Mouse (Mus musculus): ENCODE measurements at regions not wholly inside any gene's neighbourhood (a gene's known extent, or its start where the extent isn't known, plus 50 kb on each side); places are given as distances from the start of the nearest gene placed in this dataset.

DNA sequence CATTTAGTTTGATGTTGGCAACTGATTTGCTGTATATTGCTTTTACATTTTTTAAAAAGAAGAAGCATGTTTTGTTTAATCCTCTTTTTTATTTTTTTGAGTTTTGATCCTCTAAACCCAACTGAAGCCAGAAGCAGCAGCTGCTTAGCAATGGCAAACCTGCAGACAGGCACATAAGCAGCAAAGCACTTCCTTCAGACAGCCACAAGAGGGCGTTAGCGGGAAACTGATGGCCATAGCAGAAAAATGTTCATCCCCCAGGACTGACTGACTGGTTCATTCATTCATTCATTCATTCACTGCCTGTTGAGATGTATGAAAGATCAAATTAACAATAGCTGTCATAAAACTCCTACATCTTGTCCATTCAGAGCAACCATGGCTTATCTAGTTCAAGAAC, 92.3 kb downstream of the Setd4 start:
- Histone ChIP-seq H3K9me3 (ENCODE audit: control insufficient read depth, low read length) (no peaks in the 10 kb centered on the region), H3K4me3 (ENCODE audit: low read depth, low read length) (no peak overlapping the region), H3K27ac (ENCODE audit: low read depth, low read length) (no peak overlapping the region), H3K27me3 (ENCODE audit: control insufficient read depth, insufficient read depth, low read length) (no peaks in the 10 kb centered on the region), H3K36me3 (ENCODE audit: control insufficient read depth, insufficient read depth, low read length) (no peaks in the 10 kb centered on the region), H3K4me2 (ENCODE audit: low read depth) (no peak overlapping the region), H3K4me1 (ENCODE audit: control insufficient read depth, insufficient read depth, low read length) (no peaks in the 10 kb centered on the region), H3K9ac (ENCODE audit: low read length) (no peak overlapping the region)
- no peak for DNase-seq (ENCODE audit: low spot score)
- ATAC-seq (ENCODE audit: insufficient read depth, low FRiP score, low TSS enrichment): no peak
- WGBS: 4% methylated on average over 2 of the region's 2 CpGs

DNA sequence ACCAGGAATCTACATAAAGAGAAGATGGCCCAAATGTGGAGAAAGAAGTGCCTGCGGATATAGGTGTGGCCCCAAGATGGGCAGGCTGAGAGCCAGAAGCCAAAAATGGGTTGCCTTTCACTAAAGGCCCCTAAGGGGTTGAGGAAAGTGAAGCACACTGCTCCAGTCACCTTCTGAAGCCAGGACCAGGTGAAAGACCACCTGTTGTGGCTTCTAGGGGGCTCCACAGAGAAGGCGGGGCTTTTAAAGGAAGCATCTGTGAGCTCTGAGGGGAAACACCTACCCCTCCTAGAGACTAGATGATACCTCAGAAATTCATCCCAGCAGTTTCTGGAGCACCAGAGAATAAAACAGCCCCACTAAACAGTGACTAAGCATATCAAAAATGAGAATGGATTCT, 105.1 kb downstream of the Setd4 start:
- no peak for DNase-seq (ENCODE audit: low spot score)
- H3K27me3 ChIP-seq (ENCODE audit: control insufficient read depth, insufficient read depth, low read length): no peaks in the 10 kb centered on the region
- no peaks in the 10 kb centered on the region for H3K9me3 ChIP-seq (ENCODE audit: control insufficient read depth, low read length)
- H3K36me3 ChIP-seq (ENCODE audit: control insufficient read depth, insufficient read depth, low read length): no peaks in the 10 kb centered on the region
- WGBS: 85% methylated on average over 2 of the region's 2 CpGs
- ATAC-seq (ENCODE audit: insufficient read depth, low FRiP score, low TSS enrichment): no peak
- no peak overlapping the region for H3K4me3 ChIP-seq (ENCODE audit: low read depth, low read length)
- no peaks in the 10 kb centered on the region for H3K4me1 ChIP-seq (ENCODE audit: control insufficient read depth, insufficient read depth, low read length)
- H3K4me2 ChIP-seq (ENCODE audit: low read depth): no peak overlapping the region
- H3K27ac ChIP-seq (ENCODE audit: low read depth, low read length): no peak overlapping the region
- no peak overlapping the region for H3K9ac ChIP-seq (ENCODE audit: low read length)

DNA sequence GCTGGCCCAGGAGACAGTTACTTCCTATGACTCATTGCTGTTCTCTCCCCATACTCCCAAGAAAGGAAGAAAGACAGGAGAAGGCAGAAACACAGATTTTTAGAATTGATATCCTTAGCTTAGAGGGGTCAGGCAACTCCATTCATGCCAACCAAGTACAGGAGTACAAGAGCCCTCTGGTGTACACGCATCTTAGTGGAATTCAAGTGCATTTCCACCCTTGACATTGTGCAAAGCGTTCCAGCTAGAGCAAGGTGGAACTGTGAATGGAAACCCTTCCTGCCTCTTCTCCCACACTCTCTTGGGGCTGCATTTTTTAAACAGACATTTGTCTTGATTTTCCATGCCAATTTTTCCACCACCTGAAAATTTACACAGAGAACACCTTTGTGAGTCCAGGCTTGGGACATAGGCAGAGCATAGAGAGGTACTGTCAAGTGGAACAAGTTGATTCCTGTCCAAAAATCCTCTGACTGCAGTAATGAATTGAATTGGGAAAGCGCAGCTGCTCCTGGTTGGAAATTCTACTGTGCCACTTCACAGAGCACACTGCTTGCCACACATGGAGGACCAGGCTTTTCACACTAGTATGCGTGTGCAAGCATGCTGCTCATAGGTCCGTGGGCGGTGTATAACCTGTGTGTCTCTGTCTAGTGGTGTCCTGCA, 110.4 kb downstream of the Setd4 start:
- DNase-seq (ENCODE audit: low spot score) (no peak), ATAC-seq (ENCODE audit: insufficient read depth, low FRiP score, low TSS enrichment) (no peak)
- WGBS: 90% methylated on average over 6 of the region's 6 CpGs
- H3K27me3 ChIP-seq (ENCODE audit: control insufficient read depth, insufficient read depth, low read length): no peaks in the 10 kb centered on the region
- H3K9ac ChIP-seq (ENCODE audit: low read length): no peak overlapping the region
- H3K36me3 ChIP-seq (ENCODE audit: control insufficient read depth, insufficient read depth, low read length): no peaks in the 10 kb centered on the region
- H3K27ac ChIP-seq (ENCODE audit: low read depth, low read length): no peak overlapping the region
- no peak overlapping the region for H3K4me2 ChIP-seq (ENCODE audit: low read depth)
- no peaks in the 10 kb centered on the region for H3K9me3 ChIP-seq (ENCODE audit: control insufficient read depth, low read length)
- H3K4me3 ChIP-seq (ENCODE audit: low read depth, low read length): no peak overlapping the region
- no peaks in the 10 kb centered on the region for H3K4me1 ChIP-seq (ENCODE audit: control insufficient read depth, insufficient read depth, low read length)

DNA sequence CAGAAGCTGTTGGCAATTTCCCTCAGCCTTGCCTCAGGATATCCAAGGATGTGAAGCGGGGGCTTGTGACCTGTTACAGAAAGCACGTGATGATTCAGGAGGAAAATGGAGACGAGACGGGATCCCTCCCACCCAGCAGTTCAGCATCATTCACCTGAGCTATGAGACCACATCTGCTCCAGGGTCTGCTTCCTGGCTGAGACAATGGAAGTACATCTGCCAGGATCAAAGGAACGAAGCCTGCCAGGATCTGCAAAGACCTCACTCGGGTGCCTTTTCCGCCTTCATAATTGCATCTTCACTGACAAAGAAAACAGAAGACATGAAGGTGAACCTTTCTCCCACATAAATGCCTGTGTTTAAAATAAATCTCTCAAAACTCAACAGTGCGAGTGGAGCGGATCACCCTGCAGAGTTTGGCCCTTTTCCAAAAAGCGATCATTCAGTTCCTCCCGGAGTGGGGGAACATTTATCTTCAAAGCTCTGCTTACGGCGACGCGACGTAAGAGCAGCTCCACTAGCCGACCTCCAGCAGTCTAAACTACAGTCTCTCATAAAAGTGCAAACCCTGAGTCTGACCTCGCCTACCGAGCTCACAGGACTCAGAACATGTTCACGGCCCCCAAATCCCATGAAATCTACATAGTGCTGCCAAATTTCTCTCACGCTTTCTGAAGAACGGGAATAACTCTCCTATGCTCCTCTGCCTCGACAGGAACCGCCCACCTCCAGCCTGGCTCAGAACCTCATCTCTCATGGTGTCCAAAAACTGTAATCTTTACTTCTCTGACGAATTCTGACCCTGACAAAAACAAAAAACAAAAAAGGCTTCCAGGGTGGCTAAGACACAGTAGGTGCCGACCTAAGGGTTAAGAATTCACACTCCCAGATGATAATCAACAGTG, 117.0 kb downstream of the Setd4 start:
- no peaks in the 10 kb centered on the region for H3K4me1 ChIP-seq (ENCODE audit: control insufficient read depth, insufficient read depth, low read length)
- no peaks in the 10 kb centered on the region for H3K9me3 ChIP-seq (ENCODE audit: control insufficient read depth, low read length)
- no peak for DNase-seq (ENCODE audit: low spot score)
- H3K4me2 ChIP-seq (ENCODE audit: low read depth): no peak overlapping the region
- H3K27me3 ChIP-seq (ENCODE audit: control insufficient read depth, insufficient read depth, low read length): no peaks in the 10 kb centered on the region
- 70% methylated on average over 26 of the region's 26 CpGs for WGBS
- ATAC-seq (ENCODE audit: insufficient read depth, low FRiP score, low TSS enrichment): no peak
- no peak overlapping the region for H3K27ac ChIP-seq (ENCODE audit: low read depth, low read length)
- H3K36me3 ChIP-seq (ENCODE audit: control insufficient read depth, insufficient read depth, low read length): no peaks in the 10 kb centered on the region
- no peak overlapping the region for H3K9ac ChIP-seq (ENCODE audit: low read length)
- no peak overlapping the region for H3K4me3 ChIP-seq (ENCODE audit: low read depth, low read length)

- no peaks in the 10 kb centered on the region for H3K36me3 ChIP-seq (ENCODE audit: control insufficient read depth, insufficient read depth, low read length)
- H3K27ac ChIP-seq (ENCODE audit: low read depth, low read length): no peak overlapping the region
- H3K9me3 ChIP-seq (ENCODE audit: control insufficient read depth, low read length): no peaks in the 10 kb centered on the region
- H3K4me2 ChIP-seq (ENCODE audit: low read depth): no peak overlapping the region
- DNase-seq (ENCODE audit: low spot score) (no peak), ATAC-seq (ENCODE audit: insufficient read depth, low FRiP score, low TSS enrichment) (no peak)
- H3K27me3 ChIP-seq (ENCODE audit: control insufficient read depth, insufficient read depth, low read length): no peaks in the 10 kb centered on the region
- no peak overlapping the region for H3K9ac ChIP-seq (ENCODE audit: low read length)
- WGBS: 82% methylated on average over 6 of the region's 6 CpGs
- H3K4me1 ChIP-seq (ENCODE audit: control insufficient read depth, insufficient read depth, low read length): no peaks in the 10 kb centered on the region
- H3K4me3 ChIP-seq (ENCODE audit: low read depth, low read length): no peak overlapping the region
Measured at GRCm38 (mm10) chr16:93469957-93470356, 133.9 kb downstream of the Setd4 start.

GRCm38 (mm10) chr16:93465741-93466140, 138.1 kb downstream of the Setd4 start:
- Histone ChIP-seq H3K4me1 (ENCODE audit: control insufficient read depth, insufficient read depth, low read length) (no peaks in the 10 kb centered on the region), H3K27me3 (ENCODE audit: control insufficient read depth, insufficient read depth, low read length) (no peaks in the 10 kb centered on the region), H3K9me3 (ENCODE audit: control insufficient read depth, low read length) (no peaks in the 10 kb centered on the region), H3K27ac (ENCODE audit: low read depth, low read length) (no peak overlapping the region), H3K4me2 (ENCODE audit: low read depth) (no peak overlapping the region), H3K36me3 (ENCODE audit: control insufficient read depth, insufficient read depth, low read length) (no peaks in the 10 kb centered on the region), H3K9ac (ENCODE audit: low read length) (no peak overlapping the region), H3K4me3 (ENCODE audit: low read depth, low read length) (no peak overlapping the region)
- WGBS: 91% methylated on average over 5 of the region's 5 CpGs
- no peak for DNase-seq (ENCODE audit: low spot score)
- ATAC-seq (ENCODE audit: insufficient read depth, low FRiP score, low TSS enrichment): no peak

DNA sequence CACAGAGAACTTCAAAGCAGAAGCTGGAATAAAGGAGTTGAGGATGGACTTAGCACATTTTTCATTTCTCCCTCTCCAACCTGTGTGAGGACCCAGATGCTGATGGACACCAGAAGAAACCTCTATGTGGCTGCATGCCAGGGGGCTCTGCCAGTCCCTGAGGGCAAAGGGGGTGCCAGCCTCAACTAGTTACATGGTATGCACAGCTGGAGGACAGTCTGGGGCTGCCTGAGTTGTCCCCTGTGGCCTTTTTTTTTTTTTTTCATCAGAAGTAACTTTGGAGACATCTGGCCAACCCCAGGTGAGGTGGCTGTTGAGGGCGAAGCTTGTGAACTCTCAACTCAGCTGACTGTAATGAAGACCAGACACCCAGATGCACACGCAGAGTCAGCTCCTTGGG, 139.0 kb downstream of the Setd4 start:
- Histone ChIP-seq H3K27me3 (ENCODE audit: control insufficient read depth, insufficient read depth, low read length) (no peaks in the 10 kb centered on the region), H3K9ac (ENCODE audit: low read length) (no peak overlapping the region), H3K4me2 (ENCODE audit: low read depth) (no peak overlapping the region), H3K4me1 (ENCODE audit: control insufficient read depth, insufficient read depth, low read length) (no peaks in the 10 kb centered on the region), H3K36me3 (ENCODE audit: control insufficient read depth, insufficient read depth, low read length) (no peaks in the 10 kb centered on the region), H3K4me3 (ENCODE audit: low read depth, low read length) (no peak overlapping the region), H3K27ac (ENCODE audit: low read depth, low read length) (no peak overlapping the region), H3K9me3 (ENCODE audit: control insufficient read depth, low read length) (no peaks in the 10 kb centered on the region)
- DNase-seq (ENCODE audit: low spot score): no peak
- 56% methylated on average over 2 of the region's 2 CpGs for WGBS
- ATAC-seq (ENCODE audit: insufficient read depth, low FRiP score, low TSS enrichment): no peak

DNA sequence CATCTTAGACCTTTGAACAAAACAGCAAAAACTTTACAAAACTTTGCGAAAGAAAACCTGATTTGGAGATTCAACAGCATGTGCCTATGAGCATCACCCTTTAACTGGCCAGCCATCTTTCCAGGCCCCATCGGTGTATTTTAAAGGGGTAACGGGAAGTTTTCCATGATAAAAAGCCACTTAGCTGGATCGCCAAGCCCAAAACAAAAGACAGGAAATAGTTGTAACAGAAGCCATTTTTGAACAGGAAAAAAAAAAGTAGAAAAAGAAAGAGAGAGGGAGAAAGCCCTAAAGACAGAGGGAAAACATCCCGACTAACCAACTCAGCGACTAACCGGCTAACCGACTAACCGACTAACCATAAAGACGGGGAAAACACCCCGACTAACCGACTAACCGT, 140.5 kb downstream of the Setd4 start:
- no peak overlapping the region for H3K27ac ChIP-seq (ENCODE audit: low read depth, low read length)
- no peak overlapping the region for H3K4me2 ChIP-seq (ENCODE audit: low read depth)
- H3K4me3 ChIP-seq (ENCODE audit: low read depth, low read length): no peak overlapping the region
- no peak for DNase-seq (ENCODE audit: low spot score)
- H3K27me3 ChIP-seq (ENCODE audit: control insufficient read depth, insufficient read depth, low read length): no peaks in the 10 kb centered on the region
- H3K9me3 ChIP-seq (ENCODE audit: control insufficient read depth, low read length): no peaks in the 10 kb centered on the region
- no peaks in the 10 kb centered on the region for H3K36me3 ChIP-seq (ENCODE audit: control insufficient read depth, insufficient read depth, low read length)
- 92% methylated on average over 13 of the region's 13 CpGs for WGBS
- no peak overlapping the region for H3K9ac ChIP-seq (ENCODE audit: low read length)
- no peak for ATAC-seq (ENCODE audit: insufficient read depth, low FRiP score, low TSS enrichment)
- H3K4me1 ChIP-seq (ENCODE audit: control insufficient read depth, insufficient read depth, low read length): peaks cover 6% of the 10 kb centered on the region

DNA sequence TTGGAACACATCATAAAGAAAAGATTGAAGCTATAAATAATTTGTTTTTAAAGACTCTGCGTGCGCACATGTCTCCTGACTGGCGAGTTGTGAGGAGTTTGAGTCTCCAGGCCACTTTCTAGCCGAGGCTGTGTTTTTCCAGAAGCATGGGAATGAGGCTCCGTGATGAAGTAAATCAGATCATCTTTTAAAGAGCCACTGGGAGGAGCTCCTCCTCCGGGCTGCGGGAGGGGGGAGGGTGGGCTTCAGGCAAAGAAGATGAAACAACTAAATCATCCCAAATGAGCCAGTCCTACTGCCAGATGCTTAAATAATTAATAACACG, 141.6 kb downstream of the Setd4 start:
- Histone ChIP-seq H3K9ac (ENCODE audit: low read length) (no peak overlapping the region), H3K9me3 (ENCODE audit: control insufficient read depth, low read length) (no peaks in the 10 kb centered on the region), H3K27me3 (ENCODE audit: control insufficient read depth, insufficient read depth, low read length) (no peaks in the 10 kb centered on the region), H3K36me3 (ENCODE audit: control insufficient read depth, insufficient read depth, low read length) (no peaks in the 10 kb centered on the region), H3K27ac (ENCODE audit: low read depth, low read length) (no peak overlapping the region), H3K4me1 (ENCODE audit: control insufficient read depth, insufficient read depth, low read length) (peaks cover 6% of the 10 kb centered on the region), H3K4me3 (ENCODE audit: low read depth, low read length) (no peak overlapping the region), H3K4me2 (ENCODE audit: low read depth) (no peak overlapping the region)
- ATAC-seq (ENCODE audit: insufficient read depth, low FRiP score, low TSS enrichment) (no peak), DNase-seq (ENCODE audit: low spot score) (no peak)
- WGBS: 44% methylated on average over 8 of the region's 8 CpGs
